Mouse (Mus musculus): ENCODE data around the gene Nek10. TPM values are rescaled to one million over a fixed set of nuclear protein-coding genes. Genes with fewer than 3 reads are reported as not detected.
A peak's percentile ranks its signal among the peaks of the same experiment; 100 is the strongest.

Nek10 gene
- polyA plus RNA-seq, 1 experiment = not detected

- Histone ChIP-seq H3K4me1 (ENCODE audit: control insufficient read depth, insufficient read depth, low read length) (no peaks in the 10 kb centered on the region), H3K27ac (ENCODE audit: control insufficient read depth, insufficient read depth, low read depth, low read length, poor library complexity) (no peak overlapping the region), H3K4me3 (replicated peaks; ENCODE audit: control insufficient read depth, low read depth, low read length) (no peak overlapping the region)
- no peak for TF ChIP-seq CTCF (IDR thresholded peaks at IDR 0.05; ENCODE audit: control insufficient read depth, insufficient read depth, low read length)
- no peak for TF ChIP-seq POLR2A (IDR thresholded peaks at IDR 0.05; ENCODE audit: borderline replicate concordance, control insufficient read depth, low read depth, low read length)
- WGBS = 67% methylated on average over 2 of the region's 2 CpGs
Measured at GRCm38 (mm10) chr14:14927559-14927958, 124.3 kb downstream of the Nek10 start.

DNA sequence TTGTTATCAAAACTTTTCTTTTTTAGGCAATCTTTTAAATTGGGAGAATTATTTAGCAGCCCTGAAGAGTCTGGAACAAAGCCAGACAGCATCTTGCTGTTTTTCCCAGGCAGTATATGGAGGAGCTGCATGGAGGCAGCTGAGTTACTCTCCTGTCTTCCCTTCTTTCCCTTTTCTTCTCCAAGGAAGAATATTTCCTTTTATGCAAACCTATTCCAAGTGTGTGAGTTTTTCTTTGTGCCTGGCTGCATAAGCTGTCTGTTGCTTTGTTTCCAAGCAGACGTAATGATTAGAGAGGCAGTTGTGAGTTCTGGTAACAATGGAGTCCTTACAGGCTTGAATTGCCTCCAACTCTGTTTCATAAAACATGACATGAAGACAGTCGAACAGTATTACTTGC, 131.8 kb downstream of the Nek10 start:
- Histone ChIP-seq H3K4me1 (ENCODE audit: control insufficient read depth, insufficient read depth, low read length) (no peaks in the 10 kb centered on the region), H3K27ac (ENCODE audit: control insufficient read depth, insufficient read depth, low read depth, low read length, poor library complexity) (no peak overlapping the region), H3K4me3 (replicated peaks; ENCODE audit: control insufficient read depth, low read depth, low read length) (no peak overlapping the region)
- TF ChIP-seq CTCF (IDR thresholded peaks at IDR 0.05; ENCODE audit: control insufficient read depth, insufficient read depth, low read length) = no peak
- 76% methylated on average over 2 of the region's 2 CpGs for WGBS

DNA sequence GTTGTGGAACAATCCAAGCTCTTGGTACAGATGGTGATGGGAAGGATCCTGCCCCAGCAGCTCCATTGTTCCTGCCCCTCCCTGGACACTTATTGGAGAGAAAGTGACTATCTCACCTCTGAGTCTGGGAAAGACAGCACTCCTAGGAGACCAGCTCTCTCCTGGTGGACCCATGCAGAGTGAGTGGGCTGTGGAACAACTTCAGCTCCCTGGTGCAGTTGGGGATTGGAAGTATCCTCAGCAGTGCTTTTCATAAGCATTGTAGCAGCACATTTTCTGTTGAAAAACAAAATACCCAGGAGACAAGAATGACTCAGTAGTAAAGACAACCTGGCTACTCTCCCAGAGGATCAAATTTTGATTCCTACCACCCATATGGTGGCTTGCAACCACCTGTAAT, 142.7 kb downstream of the Nek10 start:
- TF ChIP-seq POLR2A (IDR thresholded peaks at IDR 0.05; ENCODE audit: borderline replicate concordance, control insufficient read depth, low read depth, low read length) = no peak
- TF ChIP-seq CTCF (IDR thresholded peaks at IDR 0.05; ENCODE audit: control insufficient read depth, insufficient read depth, low read length) = no peak
- no peaks in the 10 kb centered on the region for H3K4me1 ChIP-seq (ENCODE audit: control insufficient read depth, insufficient read depth, low read length)
- H3K27ac ChIP-seq (ENCODE audit: control insufficient read depth, insufficient read depth, low read depth, low read length, poor library complexity) = no peak overlapping the region
- no peak overlapping the region for H3K4me3 ChIP-seq (replicated peaks; ENCODE audit: control insufficient read depth, low read depth, low read length)

GRCm38 (mm10) chr14:14949023-14949422, 145.8 kb downstream of the Nek10 start:
- Histone ChIP-seq H3K27ac (ENCODE audit: control insufficient read depth, insufficient read depth, low read depth, low read length, poor library complexity) (no peak overlapping the region), H3K4me1 (ENCODE audit: control insufficient read depth, insufficient read depth, low read length) (no peaks in the 10 kb centered on the region), H3K4me3 (replicated peaks; ENCODE audit: control insufficient read depth, low read depth, low read length) (no peak overlapping the region)
- WGBS = 92% methylated on average over 2 of the region's 2 CpGs
- no peak for TF ChIP-seq CTCF (IDR thresholded peaks at IDR 0.05; ENCODE audit: control insufficient read depth, insufficient read depth, low read length)
- no peak for TF ChIP-seq POLR2A (IDR thresholded peaks at IDR 0.05; ENCODE audit: borderline replicate concordance, control insufficient read depth, low read depth, low read length)

DNA sequence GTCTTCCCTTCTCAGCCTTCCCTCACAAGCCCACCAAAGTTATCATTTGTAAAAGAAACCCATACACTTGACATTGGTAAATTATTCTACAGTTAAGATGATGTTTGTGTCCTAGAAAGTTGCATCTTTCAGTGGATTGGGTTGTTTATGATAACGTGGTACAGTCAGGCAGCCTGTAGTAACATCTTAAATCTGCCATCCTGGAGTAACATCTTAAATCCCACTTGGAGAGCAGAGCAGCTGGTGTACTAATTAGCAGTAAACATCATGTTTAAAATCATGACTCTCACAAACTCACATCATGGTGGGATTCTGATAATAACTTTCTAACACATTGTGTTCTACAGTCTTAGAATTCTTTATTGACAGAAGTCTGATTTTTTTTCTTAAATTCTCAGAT, 148.6 kb downstream of the Nek10 start:
- TF ChIP-seq POLR2A (IDR thresholded peaks at IDR 0.05; ENCODE audit: borderline replicate concordance, control insufficient read depth, low read depth, low read length) (no peak), CTCF (IDR thresholded peaks at IDR 0.05; ENCODE audit: control insufficient read depth, insufficient read depth, low read length) (no peak)
- Histone ChIP-seq H3K4me3 (replicated peaks; ENCODE audit: control insufficient read depth, low read depth, low read length) (no peak overlapping the region), H3K4me1 (ENCODE audit: control insufficient read depth, insufficient read depth, low read length) (no peaks in the 10 kb centered on the region), H3K27ac (ENCODE audit: control insufficient read depth, insufficient read depth, low read depth, low read length, poor library complexity) (no peak overlapping the region)
- 61% methylated on average over 1 of the region's 1 CpGs for WGBS

DNA sequence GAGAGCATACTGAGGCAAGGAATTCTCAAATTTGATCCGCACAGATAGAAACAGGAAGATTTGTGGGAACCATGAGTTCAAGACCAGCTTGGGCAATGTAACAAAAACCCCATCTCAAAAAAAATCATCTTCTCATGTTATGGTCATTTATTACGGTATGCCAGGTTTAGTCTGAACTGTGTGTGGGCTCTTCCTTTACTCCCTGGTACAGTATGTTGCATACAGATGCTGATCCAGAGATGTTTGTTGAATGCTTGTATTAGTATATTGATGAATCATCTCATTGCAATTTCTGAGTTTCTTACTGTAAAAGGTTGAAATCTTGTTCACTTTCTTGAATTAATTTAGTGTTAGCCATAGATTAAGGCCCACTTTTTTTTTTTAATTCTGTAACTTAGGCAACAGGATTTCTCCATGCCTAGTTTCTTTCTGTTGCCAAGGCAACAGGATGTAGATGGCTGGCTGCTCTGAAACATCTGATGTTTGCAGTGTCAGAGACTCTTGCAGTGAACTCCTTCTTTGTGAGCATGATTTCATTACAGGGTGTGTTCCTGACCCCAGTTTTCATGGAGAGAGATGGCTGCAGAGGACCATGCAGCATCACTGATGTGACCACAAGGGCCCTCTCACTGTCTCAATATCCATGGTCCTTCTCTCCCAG, 156.7 kb downstream of the Nek10 start:
- Histone ChIP-seq H3K4me1 (ENCODE audit: control insufficient read depth, insufficient read depth, low read length) (no peaks in the 10 kb centered on the region), H3K4me3 (replicated peaks; ENCODE audit: control insufficient read depth, low read depth, low read length) (no peak overlapping the region), H3K27ac (ENCODE audit: control insufficient read depth, insufficient read depth, low read depth, low read length, poor library complexity) (no peak overlapping the region)
- WGBS = 88% methylated on average over 2 of the region's 2 CpGs
- TF ChIP-seq CTCF (IDR thresholded peaks at IDR 0.05; ENCODE audit: control insufficient read depth, insufficient read depth, low read length) (no peak), POLR2A (IDR thresholded peaks at IDR 0.05; ENCODE audit: borderline replicate concordance, control insufficient read depth, low read depth, low read length) (no peak)

DNA sequence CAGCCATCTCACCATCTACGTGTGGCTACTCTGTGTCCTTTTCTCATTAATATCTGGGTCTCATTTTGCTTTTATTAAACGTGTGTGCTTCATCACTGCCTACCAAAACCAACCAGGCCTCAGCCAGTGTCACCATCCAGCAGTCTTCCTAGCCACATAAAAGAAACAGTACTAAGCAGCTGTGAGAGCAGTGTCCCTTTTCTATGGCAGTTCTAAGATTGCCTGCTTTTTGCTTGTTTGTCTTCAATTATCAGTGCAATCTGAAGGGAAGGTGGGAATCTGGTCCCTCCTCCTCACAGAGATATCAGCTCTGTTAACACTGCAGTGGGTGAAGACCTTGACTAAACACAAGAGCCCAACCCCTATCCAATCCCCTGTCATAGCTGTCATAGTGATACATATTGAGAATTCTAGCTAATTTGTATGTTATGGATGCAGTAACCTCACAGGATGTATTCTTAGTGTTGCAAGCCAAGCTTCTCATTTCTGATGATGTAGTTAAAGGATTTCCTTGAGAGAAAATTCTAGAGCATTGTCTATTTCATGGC, 157.3 kb downstream of the Nek10 start:
- Histone ChIP-seq H3K27ac (ENCODE audit: control insufficient read depth, insufficient read depth, low read depth, low read length, poor library complexity) (no peak overlapping the region), H3K4me3 (replicated peaks; ENCODE audit: control insufficient read depth, low read depth, low read length) (no peak overlapping the region), H3K4me1 (ENCODE audit: control insufficient read depth, insufficient read depth, low read length) (no peaks in the 10 kb centered on the region)
- WGBS = 78% methylated on average over 2 of the region's 2 CpGs
- TF ChIP-seq CTCF (IDR thresholded peaks at IDR 0.05; ENCODE audit: control insufficient read depth, insufficient read depth, low read length) = no peak
- TF ChIP-seq POLR2A (IDR thresholded peaks at IDR 0.05; ENCODE audit: borderline replicate concordance, control insufficient read depth, low read depth, low read length) = no peak

DNA sequence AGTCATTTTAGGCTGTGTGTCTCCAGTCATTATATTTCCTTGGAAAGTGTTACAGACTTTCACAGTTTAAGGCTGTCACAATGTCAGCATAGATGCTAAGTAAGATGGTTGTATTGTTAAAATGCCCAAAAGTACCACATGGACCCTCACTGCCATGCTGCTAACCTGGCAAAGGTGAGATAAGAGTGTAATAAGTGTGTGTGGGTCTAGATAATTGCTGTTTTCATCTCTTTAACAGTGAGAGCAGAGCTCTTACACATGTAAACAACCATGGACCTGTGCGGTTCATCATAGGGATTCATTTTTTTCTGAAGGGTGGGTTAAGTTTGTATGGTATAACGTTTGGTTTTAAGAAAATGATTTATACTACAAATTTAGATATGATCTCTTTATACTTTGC, 167.4 kb downstream of the Nek10 start:
- WGBS = 69% methylated on average over 2 of the region's 2 CpGs
- Histone ChIP-seq H3K4me3 (replicated peaks; ENCODE audit: control insufficient read depth, low read depth, low read length) (no peak overlapping the region), H3K27ac (ENCODE audit: control insufficient read depth, insufficient read depth, low read depth, low read length, poor library complexity) (no peak overlapping the region), H3K4me1 (ENCODE audit: control insufficient read depth, insufficient read depth, low read length) (peaks cover 3% of the 10 kb centered on the region; the same call in 1 of the 2 replicates)
- no peak for TF ChIP-seq POLR2A (IDR thresholded peaks at IDR 0.05; ENCODE audit: borderline replicate concordance, control insufficient read depth, low read depth, low read length)
- TF ChIP-seq CTCF (IDR thresholded peaks at IDR 0.05; ENCODE audit: control insufficient read depth, insufficient read depth, low read length) = no peak

DNA sequence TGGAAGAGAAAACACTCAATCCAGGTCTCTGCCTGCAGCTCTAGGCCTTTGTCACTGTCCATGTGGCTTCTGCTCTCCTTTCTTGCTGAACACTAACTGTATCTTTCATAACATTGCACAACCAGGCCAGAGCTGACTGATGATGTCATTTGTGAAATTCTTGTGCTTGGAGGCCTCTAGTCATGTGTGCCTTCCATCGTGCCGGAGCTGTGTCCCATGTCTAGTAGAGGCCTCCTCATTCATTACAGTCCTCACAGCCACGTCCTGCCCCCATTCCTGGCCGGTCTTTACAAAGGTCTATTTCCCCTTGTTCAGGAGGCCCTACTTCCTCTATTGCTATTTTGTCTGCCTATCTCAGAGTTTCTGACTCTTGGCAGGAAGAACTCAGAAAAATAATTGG, 167.8 kb downstream of the Nek10 start:
- no peak for TF ChIP-seq CTCF (IDR thresholded peaks at IDR 0.05; ENCODE audit: control insufficient read depth, insufficient read depth, low read length)
- no peak for TF ChIP-seq POLR2A (IDR thresholded peaks at IDR 0.05; ENCODE audit: borderline replicate concordance, control insufficient read depth, low read depth, low read length)
- 0 out of 2 replicates have a peak overlapping the region, but pooled peaks have one; percentile 9 for H3K27ac ChIP-seq (ENCODE audit: control insufficient read depth, insufficient read depth, low read depth, low read length, poor library complexity)
- peaks cover 3% of the 10 kb centered on the region; the same call in 1 of the 2 replicates for H3K4me1 ChIP-seq (ENCODE audit: control insufficient read depth, insufficient read depth, low read length)
- no peak overlapping the region for H3K4me3 ChIP-seq (replicated peaks; ENCODE audit: control insufficient read depth, low read depth, low read length)
- 4% methylated on average over 4 of the region's 4 CpGs for WGBS

Measured in bone marrow, adult 2 months (tissue).